Mouse (Mus musculus) spleen, postnatal 4 days (tissue): ENCODE results near the gene Cnpy3.

Experiments
- DNase-seq, 2 experiments: peaks; one replicate each; pipeline ENCODE4 v3.0.0; 2022; ENCODE audit warnings: low spot score in 2 of 2

Gene Cnpy3

GRCm38 (mm10) chr17:46714756-46715481 is 37.1 kb downstream of the Cnpy3 start:
- DNase-seq = no peak

- no peak for DNase-seq
These were observed 38.2 kb downstream of the Cnpy3 start for GRCm38 (mm10) chr17:46713849-46714248.

- DNase-seq = no peak
These were observed 39.6 kb downstream of the Cnpy3 start for GRCm38 (mm10) chr17:46712442-46712841.

GRCm38 (mm10) chr17:46711612-46712271 is 40.3 kb downstream of the Cnpy3 start:
- peak; percentile 61 to 83 for DNase-seq

GRCm38 (mm10) chr17:46710959-46711597 is 40.9 kb downstream of the Cnpy3 start, which contains the start of gene Pex6:
TSS of gene Pex6 (plus strand) at chr17:46711463.
- DNase-seq = peak; percentile 87 to 93

GRCm38 (mm10) chr17:46706375-46707089 is 45.5 kb downstream of the Cnpy3 start:
- DNase-seq = no peak

GRCm38 (mm10) chr17:46704887-46705835 is 46.9 kb downstream of the Cnpy3 start, which contains the start of gene Ppp2r5d:
TSS of gene Ppp2r5d (minus strand) at chr17:46705111.
- DNase-seq = peak; percentile 95

GRCm38 (mm10) chr17:46703971-46704886 is 47.8 kb downstream of the Cnpy3 start:
- no peak for DNase-seq

- DNase-seq = no peak
These were observed 49.5 kb downstream of the Cnpy3 start for GRCm38 (mm10) chr17:46702506-46702905.

GRCm38 (mm10) chr17:46702100-46702499 is 49.9 kb downstream of the Cnpy3 start:
- DNase-seq = no peak

GRCm38 (mm10) chr17:46701489-46701888 is 50.5 kb downstream of the Cnpy3 start:
- no peak for DNase-seq

GRCm38 (mm10) chr17:46699912-46700311 is 52.1 kb downstream of the Cnpy3 start:
- no peak for DNase-seq

- no peak for DNase-seq
These were observed 52.8 kb downstream of the Cnpy3 start for GRCm38 (mm10) chr17:46699245-46699644.

- no peak for DNase-seq
These were observed 53.5 kb downstream of the Cnpy3 start for GRCm38 (mm10) chr17:46698515-46698914.

- DNase-seq = no peak
These were observed 57.4 kb downstream of the Cnpy3 start for GRCm38 (mm10) chr17:46694517-46695063.

- DNase-seq = no peak
These were observed 60.6 kb downstream of the Cnpy3 start for GRCm38 (mm10) chr17:46691390-46691789.

GRCm38 (mm10) chr17:46690665-46691064 is 61.3 kb downstream of the Cnpy3 start:
- no peak for DNase-seq

GRCm38 (mm10) chr17:46685913-46686312 is 66.1 kb downstream of the Cnpy3 start:
- no peak for DNase-seq
